Mouse (Mus musculus) hindbrain, embryonic 16.5 days (tissue): Measurements from ENCODE around the gene Umod. TPM values are rescaled to one million over a fixed set of nuclear protein-coding genes. Genes with fewer than 3 reads are reported as not detected.
A peak's percentile ranks its signal among the peaks of the same experiment; 100 is the strongest.

ENCODE experiments used
- ATAC-seq: fragments of 200-750 bp; cut with Nextera tagmentation; 2 replicates; pipeline ENCODE4 v1.8.0; 2017; ENCODE audit warnings: moderate TSS enrichment, moderate library complexity
- H3K27ac ChIP-seq: fragments of 300-500 bp; sonication (generic); 2 replicates; pipeline ENCODE4 v1.5.1; 2014; ENCODE audit warnings: low read depth, mild to moderate bottlenecking, control low read depth, low read length, moderate library complexity
- H3K27me3 ChIP-seq: fragments of 300-500 bp; sonication (generic); replicated peaks from 2 replicates; pipeline ENCODE4 v1.6.1; 2014; ENCODE audit warnings: low read length; ENCODE audit not compliant: control insufficient read depth, insufficient read depth
- H3K36me3 ChIP-seq: fragments of 300-500 bp; sonication (generic); 2 replicates; pipeline ENCODE4 v1.6.1; 2014; ENCODE audit warnings: mild to moderate bottlenecking, low read length, moderate library complexity, mixed read lengths; ENCODE audit not compliant: control insufficient read depth, insufficient read depth
- H3K4me1 ChIP-seq: fragments of 300-500 bp; sonication (generic); 2 replicates; pipeline ENCODE4 v1.6.1; 2014; ENCODE audit warnings: low read depth, low read length; ENCODE audit not compliant: control insufficient read depth, insufficient read depth
- H3K4me2 ChIP-seq: fragments of 300-500 bp; sonication (generic); 2 replicates; pipeline ENCODE4 v1.6.1; 2014; ENCODE audit warnings: mild to moderate bottlenecking, low read length, control low read depth, moderate library complexity
- H3K4me3 ChIP-seq: fragments of 300-500 bp; sonication (generic); 2 replicates; pipeline ENCODE4 v1.5.1; 2014; ENCODE audit warnings: mild to moderate bottlenecking, low read length, control low read depth, moderate library complexity
- H3K9ac ChIP-seq: fragments of 300-500 bp; sonication (generic); 2 replicates; pipeline ENCODE4 v1.6.1; 2014; ENCODE audit warnings: low read depth, mild to moderate bottlenecking, control low read depth, low read length, moderate library complexity
- H3K9me3 ChIP-seq: fragments of 300-500 bp; sonication (generic); 2 replicates; pipeline ENCODE4 v1.6.1; 2014; ENCODE audit warnings: mild to moderate bottlenecking, low read length, moderate library complexity; ENCODE audit not compliant: control insufficient read depth
- WGBS: fragments of 180-500 bp; shearing (Covaris S2); extraction: QIAGEN DNeasy Blood & Tissue Kit; methylation state at CpG from one replicate; pipeline ENCODE4 v1.1.7; 2014; 5-methylcytosine and 5-hydroxymethylcytosine counted together
- polyA plus RNA-seq: library from polyadenylated mRNA; unstranded; fragments of >200 nt; fragmentation: Nextera tagmentation; extraction: Ambion mirVana; gene quantifications from 2 replicates; pipeline ENCODE4 v1.2.1, GENCODE M21; 2015

The Umod gene
- polyA plus RNA-seq, 1 experiment from 2014 or later: not detected

- H3K27me3 ChIP-seq: no peaks in the 10 kb centered on the region
- no peaks in the 10 kb centered on the region for H3K4me1 ChIP-seq
- no peaks in the 10 kb centered on the region for H3K36me3 ChIP-seq
- 57% methylated on average over 5 of the region's 5 CpGs for WGBS
- no peak overlapping the region for H3K4me3 ChIP-seq
- no peak overlapping the region for H3K27ac ChIP-seq
- no peaks in the 10 kb centered on the region for H3K9me3 ChIP-seq
- no peak overlapping the region for H3K9ac ChIP-seq
- ATAC-seq: 0 out of 2 replicates have a peak, but pooled peaks have one; percentile 30
- no peak overlapping the region for H3K4me2 ChIP-seq
Observed at GRCm38 (mm10) chr7:119519654-119520053, 40.6 kb upstream of the Umod start.

- no peaks in the 10 kb centered on the region for H3K9me3 ChIP-seq
- H3K27ac ChIP-seq: no peak within 1 kb of the TSS
- ATAC-seq: no peak
- no peak within 1 kb of the TSS for H3K9ac ChIP-seq
- no peak within 1 kb of the TSS for H3K4me3 ChIP-seq
- no peak within 1 kb of the TSS for H3K4me2 ChIP-seq
- no peaks in the 10 kb centered on the region for H3K36me3 ChIP-seq
- no peaks in the 10 kb centered on the region for H3K4me1 ChIP-seq
- 71% methylated on average over 5 of the region's 5 CpGs for WGBS
- H3K27me3 ChIP-seq: no peaks in the 10 kb centered on the region
Observed at GRCm38 (mm10) chr7:119519163-119519562, 40.1 kb upstream of the Umod start, which contains the start of gene Acsm5. Gene Acsm5, plus strand, starts transcription at chr7:119519463.

GRCm38 (mm10) chr7:119516272-119516558 is 37.1 kb upstream of the Umod start:
- no peaks in the 10 kb centered on the region for H3K9me3 ChIP-seq
- no peaks in the 10 kb centered on the region for H3K4me1 ChIP-seq
- no peak overlapping the region for H3K9ac ChIP-seq
- H3K27me3 ChIP-seq: no peaks in the 10 kb centered on the region
- H3K4me3 ChIP-seq: no peak overlapping the region
- no peaks in the 10 kb centered on the region for H3K36me3 ChIP-seq
- no peak overlapping the region for H3K4me2 ChIP-seq
- no peak overlapping the region for H3K27ac ChIP-seq
- WGBS: 84% methylated on average over 7 of the region's 7 CpGs
- ATAC-seq: no peak

- no peak overlapping the region for H3K4me2 ChIP-seq
- no peak overlapping the region for H3K9ac ChIP-seq
- no peaks in the 10 kb centered on the region for H3K4me1 ChIP-seq
- no peaks in the 10 kb centered on the region for H3K27me3 ChIP-seq
- H3K9me3 ChIP-seq: no peaks in the 10 kb centered on the region
- ATAC-seq: peak; percentile 34; the same call in 1 of the 2 replicates
- H3K27ac ChIP-seq: no peak overlapping the region
- WGBS: 68% methylated on average over 10 of the region's 10 CpGs
- H3K36me3 ChIP-seq: no peaks in the 10 kb centered on the region
- no peak overlapping the region for H3K4me3 ChIP-seq
Observed at GRCm38 (mm10) chr7:119515492-119516271, 36.6 kb upstream of the Umod start.

GRCm38 (mm10) chr7:119513056-119513455 is 34.0 kb upstream of the Umod start:
- H3K4me3 ChIP-seq: no peak overlapping the region
- no peak for ATAC-seq
- H3K36me3 ChIP-seq: no peaks in the 10 kb centered on the region
- no peak overlapping the region for H3K27ac ChIP-seq
- no peak overlapping the region for H3K4me2 ChIP-seq
- H3K27me3 ChIP-seq: no peaks in the 10 kb centered on the region
- WGBS: 27% methylated on average over 7 of the region's 7 CpGs
- H3K4me1 ChIP-seq: no peaks in the 10 kb centered on the region
- no peak overlapping the region for H3K9ac ChIP-seq
- no peaks in the 10 kb centered on the region for H3K9me3 ChIP-seq

GRCm38 (mm10) chr7:119511143-119511542 is 32.1 kb upstream of the Umod start:
- Histone ChIP-seq H3K4me2 (no peak overlapping the region), H3K9me3 (no peaks in the 10 kb centered on the region), H3K4me1 (no peaks in the 10 kb centered on the region), H3K27me3 (no peaks in the 10 kb centered on the region), H3K27ac (no peak overlapping the region), H3K4me3 (no peak overlapping the region), H3K9ac (no peak overlapping the region), H3K36me3 (no peaks in the 10 kb centered on the region)
- ATAC-seq: no peak
- WGBS: 89% methylated on average over 4 of the region's 4 CpGs

GRCm38 (mm10) chr7:119490041-119490780 is 11.1 kb upstream of the Umod start:
- Histone ChIP-seq H3K36me3 (no peaks in the 10 kb centered on the region), H3K27ac (no peak overlapping the region), H3K4me2 (no peak overlapping the region), H3K9ac (no peak overlapping the region), H3K9me3 (no peaks in the 10 kb centered on the region), H3K27me3 (no peaks in the 10 kb centered on the region), H3K4me3 (no peak overlapping the region), H3K4me1 (no peaks in the 10 kb centered on the region)
- ATAC-seq: no peak
- 90% methylated on average over 4 of the region's 4 CpGs for WGBS

- Histone ChIP-seq H3K36me3 (no peaks in the 10 kb centered on the region), H3K4me2 (no peak overlapping the region), H3K27ac (no peak overlapping the region), H3K9me3 (no peaks in the 10 kb centered on the region), H3K4me3 (no peak overlapping the region), H3K9ac (no peak overlapping the region), H3K27me3 (no peaks in the 10 kb centered on the region), H3K4me1 (no peaks in the 10 kb centered on the region)
- 89% methylated on average over 5 of the region's 5 CpGs for WGBS
- ATAC-seq: no peak
Observed at GRCm38 (mm10) chr7:119486683-119487082, 7.6 kb upstream of the Umod start.

GRCm38 (mm10) chr7:119484154-119484553 is 5.1 kb upstream of the Umod start:
- H3K27me3 ChIP-seq: no peaks in the 10 kb centered on the region
- 88% methylated on average over 4 of the region's 4 CpGs for WGBS
- no peaks in the 10 kb centered on the region for H3K4me1 ChIP-seq
- no peaks in the 10 kb centered on the region for H3K36me3 ChIP-seq
- H3K27ac ChIP-seq: no peak overlapping the region
- no peak for ATAC-seq
- H3K9me3 ChIP-seq: no peaks in the 10 kb centered on the region
- no peak overlapping the region for H3K4me2 ChIP-seq
- no peak overlapping the region for H3K9ac ChIP-seq
- H3K4me3 ChIP-seq: no peak overlapping the region
